Mouse (Mus musculus) olfactory bulb, adult 2 months (tissue): Measurements from ENCODE around the gene Btn2a2.

Experiments used
- CTCF ChIP-seq: fragments of 200-500 bp; IDR thresholded peaks from 2 replicates; pipeline ENCODE4 v1.5.1; 2012; ENCODE audit warnings: low read depth, mild to moderate bottlenecking, low read length, moderate library complexity; ENCODE audit not compliant: insufficient read depth
- POLR2A ChIP-seq: fragments of 200-500 bp; IDR thresholded peaks from 2 replicates; pipeline ENCODE4 v1.6.1; 2012; ENCODE audit warnings: mild to moderate bottlenecking, low read depth, low read length, moderate library complexity; ENCODE audit not compliant: insufficient read depth

DNA sequence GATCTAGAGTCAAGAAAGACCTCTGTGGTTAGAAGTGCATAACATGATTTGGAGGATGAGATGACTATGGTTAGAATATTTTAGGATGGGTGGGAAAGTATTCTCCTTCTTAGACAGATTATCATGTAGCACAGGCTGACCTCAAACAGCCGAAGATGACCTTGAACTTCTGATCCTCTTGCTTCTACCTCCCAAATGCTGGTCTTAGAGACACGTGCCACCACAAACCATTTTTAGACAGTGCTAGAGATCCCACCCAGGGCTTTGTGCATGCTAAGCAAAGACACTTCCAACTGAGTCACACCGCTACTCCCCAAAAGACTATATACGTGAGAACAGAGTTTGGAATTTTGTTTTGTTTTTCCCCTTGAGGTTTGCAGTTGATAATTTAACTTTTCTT lies 26.6 kb downstream of the Btn2a2 start:
- TF ChIP-seq CTCF (no peak), POLR2A (no peak)
